Mouse (Mus musculus) bone marrow, adult 2 months (tissue): ENCODE measurements at regions not wholly inside any gene's neighbourhood (a gene's known extent, or its start where the extent isn't known, plus 50 kb on each side); places are given as distances from the start of the nearest gene placed in this dataset.

Source experiments
- H3K27ac ChIP-seq: fragments of 200-500 bp; 2 replicates; pipeline ENCODE4 v1.5.1; 2012; ENCODE audit warnings: low read depth, mild to moderate bottlenecking, control low read depth, inconsistent platforms, low read length; ENCODE audit not compliant: control insufficient read depth, poor library complexity, insufficient read depth
- H3K4me1 ChIP-seq: fragments of 200-500 bp; 2 replicates; pipeline ENCODE4 v1.6.1; 2011; ENCODE audit warnings: low read length; ENCODE audit not compliant: control insufficient read depth, insufficient read depth
- H3K4me3 ChIP-seq: fragments of 200-500 bp; replicated peaks from 2 replicates; pipeline ENCODE3; 2011; ENCODE audit warnings: mild to moderate bottlenecking, low read depth, low read length, control low read depth; ENCODE audit not compliant: control insufficient read depth
- CTCF ChIP-seq: fragments of 200-500 bp; IDR thresholded peaks from 2 replicates; pipeline ENCODE4 v1.5.1; 2011; ENCODE audit warnings: low read length, control low read depth; ENCODE audit not compliant: control insufficient read depth, insufficient read depth
- POLR2A ChIP-seq: fragments of 200-500 bp; IDR thresholded peaks from 2 replicates; pipeline ENCODE4 v1.6.1; 2011; ENCODE audit warnings: low read depth, mild to moderate bottlenecking, control low read depth, low read length, borderline replicate concordance; ENCODE audit not compliant: control insufficient read depth
- WGBS: fragments of 180-500 bp; shearing (Covaris S2); methylation state at CpG from one replicate; pipeline ENCODE4 v1.1.7; 2018; 5-methylcytosine and 5-hydroxymethylcytosine counted together

DNA sequence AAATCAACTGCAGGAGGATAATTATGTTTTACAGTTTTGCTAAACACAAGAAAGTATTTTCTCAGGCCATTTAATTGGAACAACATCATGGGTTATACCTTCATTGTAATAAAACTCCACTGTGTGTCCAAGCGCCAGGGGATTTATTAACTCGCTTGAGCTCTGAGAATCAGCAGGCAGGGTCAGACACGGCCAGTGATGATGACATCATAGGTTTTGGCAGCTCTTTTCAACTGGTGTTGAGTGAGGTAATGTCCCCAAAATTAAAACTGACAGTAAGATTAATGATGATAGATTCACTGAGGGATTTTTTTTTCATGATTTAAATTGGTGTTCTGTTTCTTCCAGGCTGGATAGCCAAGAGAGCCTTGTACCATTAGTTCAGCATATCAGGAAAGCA lies 576.7 kb upstream of the Clint1 start:
- H3K4me1 ChIP-seq = no peaks in the 10 kb centered on the region
- 79% methylated on average over 3 of the region's 3 CpGs for WGBS
- no peak overlapping the region for H3K4me3 ChIP-seq
- TF ChIP-seq CTCF = no peak
- no peak for TF ChIP-seq POLR2A
- H3K27ac ChIP-seq = no peak overlapping the region

DNA sequence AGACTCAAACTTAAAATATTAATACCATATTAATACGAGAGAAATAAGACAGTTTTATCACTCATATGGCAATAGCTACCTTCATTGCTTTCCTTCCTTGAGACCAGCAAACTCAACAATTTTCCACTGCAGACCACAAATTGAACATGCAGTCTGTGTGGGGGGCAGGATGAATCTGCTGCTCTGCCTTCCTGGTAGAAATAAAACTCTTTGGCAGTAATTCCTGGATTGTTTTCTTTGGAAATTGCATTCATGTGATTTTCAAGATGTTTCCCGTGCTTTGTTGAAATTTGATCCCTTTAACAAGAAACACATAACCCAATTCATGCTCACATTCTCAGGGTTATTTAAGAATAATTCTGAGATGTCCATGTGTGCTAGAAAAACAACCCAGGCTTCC lies 555.1 kb upstream of the Clint1 start:
- 69% methylated on average over 2 of the region's 2 CpGs for WGBS

DNA sequence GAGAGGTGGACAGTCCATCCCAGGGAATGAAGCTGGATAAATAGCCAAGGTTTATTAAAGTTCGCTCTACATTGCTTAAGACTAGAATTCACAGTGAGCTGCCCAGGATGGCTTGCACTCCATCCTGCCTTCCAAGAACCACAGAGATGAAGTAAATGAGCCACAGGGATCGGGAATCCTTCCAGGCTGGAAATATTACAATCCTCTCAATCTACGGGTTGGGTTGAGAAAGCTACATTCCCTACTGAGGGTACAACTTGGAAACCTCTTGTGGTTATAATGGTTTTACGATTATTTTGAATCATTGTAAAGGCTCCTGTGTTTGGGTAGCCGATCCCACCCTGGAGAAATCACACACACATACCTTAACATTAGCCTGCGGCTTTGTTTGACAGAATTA lies 539.9 kb upstream of the Clint1 start:
- H3K4me1 ChIP-seq = no peaks in the 10 kb centered on the region
- TF ChIP-seq POLR2A (no peak), CTCF (no peak)
- 82% methylated on average over 6 of the region's 6 CpGs for WGBS
- H3K4me3 ChIP-seq = no peak overlapping the region
- no peak overlapping the region for H3K27ac ChIP-seq

More for the DNA sequence above, 555.1 kb upstream of the Clint1 start:
- H3K4me1 ChIP-seq = no peaks in the 10 kb centered on the region
- no peak overlapping the region for H3K27ac ChIP-seq
- TF ChIP-seq POLR2A = no peak
- no peak for TF ChIP-seq CTCF
- H3K4me3 ChIP-seq = no peak overlapping the region

- peak overlapping the region; percentile 27; the same call in 1 of the 2 replicates for H3K27ac ChIP-seq
- WGBS = 65% methylated on average over 5 of the region's 5 CpGs
- TF ChIP-seq CTCF (no peak), POLR2A (no peak)
- peaks cover 1% of the 10 kb centered on the region; the same call in 1 of the 2 replicates for H3K4me1 ChIP-seq
- no peak overlapping the region for H3K4me3 ChIP-seq
Measured at GRCm38 (mm10) chr11:45323766-45324165, 528.1 kb upstream of the Clint1 start.

DNA sequence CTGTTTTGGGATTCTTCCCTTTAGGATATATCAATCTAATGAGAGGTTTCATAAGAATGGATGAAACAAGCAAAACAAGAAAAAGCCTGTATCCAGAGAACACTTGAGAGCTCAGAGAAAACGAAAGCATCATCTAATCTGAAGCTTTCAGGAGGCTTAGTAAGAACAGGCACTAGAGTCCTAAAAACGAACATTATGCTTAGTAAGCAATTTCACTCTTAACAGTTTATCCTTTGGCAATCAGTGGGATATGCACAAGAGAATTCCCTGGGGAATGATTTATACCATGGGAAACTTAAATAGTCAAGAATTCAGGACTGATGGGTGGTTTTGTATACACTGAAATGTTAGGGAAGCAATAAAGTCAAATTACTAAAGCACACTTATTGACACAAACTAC lies 521.5 kb upstream of the Clint1 start:
- Histone ChIP-seq H3K27ac (no peak overlapping the region), H3K4me1 (no peaks in the 10 kb centered on the region), H3K4me3 (no peak overlapping the region)
- no peak for TF ChIP-seq POLR2A
- TF ChIP-seq CTCF = no peak
- 55% methylated on average over 2 of the region's 2 CpGs for WGBS

DNA sequence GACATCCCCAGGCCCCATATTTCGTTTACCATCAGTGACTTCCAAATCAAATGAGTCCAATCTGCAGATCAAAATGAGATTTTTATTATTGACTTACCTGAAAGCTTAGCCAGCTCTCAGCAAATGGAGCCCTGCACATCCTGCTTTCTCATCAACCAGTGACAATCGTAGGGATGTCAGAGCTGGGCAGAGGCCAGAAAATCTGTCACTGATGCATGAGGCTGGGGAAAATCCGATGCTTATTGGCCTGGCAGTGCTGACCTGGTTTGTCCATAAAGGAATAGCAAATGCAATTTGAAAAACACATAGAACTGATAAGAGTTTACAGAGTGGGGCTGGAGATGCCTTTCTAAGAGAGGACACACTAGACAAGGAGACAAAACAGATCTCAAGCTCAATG lies 518.1 kb upstream of the Clint1 start:
- no peaks in the 10 kb centered on the region for H3K4me1 ChIP-seq
- 72% methylated on average over 3 of the region's 3 CpGs for WGBS
- TF ChIP-seq CTCF (no peak), POLR2A (no peak)
- H3K4me3 ChIP-seq = no peak overlapping the region
- no peak overlapping the region for H3K27ac ChIP-seq

DNA sequence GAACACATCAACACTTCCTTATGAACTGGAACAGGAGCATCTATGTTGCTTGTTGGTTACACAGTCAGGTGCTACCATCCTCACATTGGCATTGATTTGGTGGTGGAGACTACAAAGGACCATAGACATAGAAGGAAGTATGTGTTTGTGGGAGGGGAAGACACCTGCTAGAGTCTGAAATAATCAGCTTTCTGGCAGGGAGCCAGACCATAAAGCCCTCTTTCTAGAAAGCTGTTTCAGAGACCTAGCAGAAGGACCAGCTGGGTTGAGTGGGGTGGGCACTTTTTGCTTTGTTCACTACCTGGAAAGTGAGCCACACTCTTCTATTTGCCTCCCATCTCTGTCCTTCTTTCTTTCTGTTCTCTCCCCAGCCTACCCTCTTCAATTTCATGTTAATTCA lies 502.5 kb upstream of the Clint1 start:
- TF ChIP-seq POLR2A (no peak), CTCF (no peak)
- H3K4me1 ChIP-seq = no peaks in the 10 kb centered on the region
- H3K27ac ChIP-seq = no peak overlapping the region
- H3K4me3 ChIP-seq = no peak overlapping the region

DNA sequence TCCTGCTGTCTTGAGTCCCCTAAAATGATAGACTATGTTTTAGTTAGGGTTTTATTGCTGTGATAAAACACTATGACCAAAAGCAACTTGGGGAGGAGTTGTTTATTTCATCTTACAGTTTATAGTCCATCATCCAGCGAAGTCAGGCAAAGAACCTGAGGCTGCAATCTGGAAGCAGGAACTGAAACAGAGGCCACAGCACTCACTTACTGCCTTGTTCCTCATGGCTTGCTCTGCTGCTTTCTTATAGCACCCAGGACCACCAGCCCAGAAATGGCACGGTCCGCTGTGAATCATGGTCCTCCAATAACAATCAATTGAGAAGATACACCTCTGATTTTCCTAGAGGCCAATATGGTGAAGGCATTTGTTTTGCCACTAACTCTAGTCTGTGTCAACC lies 486.5 kb upstream of the Clint1 start:
- TF ChIP-seq CTCF (no peak), POLR2A (no peak)
- Histone ChIP-seq H3K4me3 (no peak overlapping the region), H3K4me1 (no peaks in the 10 kb centered on the region), H3K27ac (no peak overlapping the region)
- 70% methylated on average over 3 of the region's 3 CpGs for WGBS

DNA sequence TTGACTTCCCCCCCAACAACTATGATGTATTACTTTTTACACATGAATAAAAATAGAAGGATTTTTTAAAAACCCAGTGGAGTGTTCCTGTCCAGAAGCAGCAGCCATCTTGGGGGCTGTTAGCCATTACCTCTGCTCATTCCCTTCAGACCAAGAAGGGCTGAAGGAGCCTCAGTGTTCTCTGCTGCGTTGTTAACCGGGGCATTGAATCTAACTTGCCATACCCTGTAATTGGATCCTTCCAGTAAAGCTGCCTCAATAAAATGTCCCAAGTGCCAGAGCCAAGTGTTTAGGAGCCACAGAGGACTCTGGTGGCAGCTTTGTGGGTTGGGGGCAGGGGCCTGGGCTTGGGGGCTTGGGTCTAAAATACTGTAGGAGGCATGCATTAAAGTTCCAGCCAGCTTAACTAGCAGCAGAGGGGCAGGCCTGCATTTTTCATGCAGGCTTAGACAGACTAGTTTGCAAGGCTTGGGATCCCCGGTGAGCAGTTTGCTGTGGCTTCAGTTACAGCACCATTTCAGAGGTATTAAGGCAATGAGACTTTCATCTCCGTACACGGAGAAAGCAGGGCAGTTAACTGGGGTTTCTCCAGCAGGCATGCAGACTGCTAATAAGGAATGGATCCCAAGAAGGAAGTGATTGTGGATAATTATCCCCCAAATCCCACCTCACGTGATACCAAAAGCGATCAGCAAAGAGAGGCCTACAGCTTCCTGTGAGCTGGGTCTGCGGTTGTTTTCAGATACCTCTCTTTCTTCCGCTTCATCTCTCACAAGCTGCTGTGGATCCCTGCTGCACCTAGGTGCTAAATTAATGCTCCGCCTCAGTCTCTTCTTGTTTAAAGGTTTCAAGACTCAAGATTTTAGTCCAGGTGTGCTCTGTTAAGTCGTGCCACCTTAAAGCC lies 462.4 kb upstream of the Clint1 start:
- WGBS = 64% methylated on average over 11 of the region's 11 CpGs
- Histone ChIP-seq H3K4me1 (no peaks in the 10 kb centered on the region), H3K27ac (no peak overlapping the region), H3K4me3 (no peak overlapping the region)
- TF ChIP-seq CTCF (no peak), POLR2A (no peak)

DNA sequence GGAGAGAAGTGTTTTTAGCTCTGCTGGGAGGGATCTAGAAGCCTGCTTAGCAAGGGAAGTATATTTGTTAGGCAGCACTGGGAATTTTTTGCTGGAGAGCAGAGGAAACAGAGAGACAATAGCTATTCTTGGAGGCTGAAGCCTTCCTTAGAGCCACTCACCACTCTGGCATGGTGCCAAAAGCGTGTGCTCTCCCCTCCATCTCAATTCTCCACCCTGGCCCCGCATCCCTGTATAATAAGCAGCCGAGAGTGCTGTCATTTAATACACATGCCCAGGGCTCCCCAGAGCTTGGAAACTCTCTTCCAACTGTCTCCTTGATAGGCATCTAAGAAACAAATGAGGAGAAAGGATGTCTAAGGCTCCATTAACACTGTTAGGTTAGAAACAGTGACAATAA lies 455.8 kb upstream of the Clint1 start:
- Histone ChIP-seq H3K4me3 (no peak overlapping the region), H3K4me1 (no peaks in the 10 kb centered on the region), H3K27ac (no peak overlapping the region)
- TF ChIP-seq POLR2A (no peak), CTCF (no peak)
- 33% methylated on average over 3 of the region's 3 CpGs for WGBS
